Mouse (Mus musculus): ENCODE results near the gene Zdhhc22. TPM values are rescaled to one million over a fixed set of nuclear protein-coding genes. Genes with fewer than 3 reads are reported as not detected.
A peak's percentile ranks its signal among the peaks of the same experiment; 100 is the strongest.

Zdhhc22 gene
- total and polyA plus RNA-seq, 2 experiments from 2014 or later: not detected

GRCm38 (mm10) chr12:86995931-86996330 lies 5.7 kb upstream of the Zdhhc22 start:
- Histone ChIP-seq H3K36me3 (replicated peaks; ENCODE audit: control insufficient read depth, insufficient read depth, low read length) (no peaks in the 10 kb centered on the region), H3K4me3 (ENCODE audit: low read depth, low read length) (no peak overlapping the region), H3K4me1 (ENCODE audit: control insufficient read depth, insufficient read depth) (peaks cover 9% of the 10 kb centered on the region), H3K9me3 (replicated peaks; ENCODE audit: control insufficient read depth, low read length) (no peaks in the 10 kb centered on the region), H3K9ac (replicated peaks; ENCODE audit: low read depth, low read length) (no peak overlapping the region), H3K27ac (ENCODE audit: low read depth) (no peak overlapping the region), H3K27me3 (ENCODE audit: control insufficient read depth, insufficient read depth, low read length) (peaks cover 14% of the 10 kb centered on the region), H3K4me2 (ENCODE audit: low read depth, low read length) (no peak overlapping the region)
- DNase-seq (ENCODE audit: low spot score): no peak
- ATAC-seq (ENCODE audit: insufficient read depth, low read depth): no peak
- no peak for TF ChIP-seq CTCF (IDR thresholded peaks at IDR 0.05; ENCODE audit: low read depth)
- no peak for TF ChIP-seq EP300 (IDR thresholded peaks at IDR 0.05; ENCODE audit: low read depth)
- 65% methylated on average over 6 of the region's 6 CpGs for WGBS

- no peaks in the 10 kb centered on the region for H3K36me3 ChIP-seq (replicated peaks; ENCODE audit: control insufficient read depth, insufficient read depth, low read length)
- whole genome bisulfite sequencing: 53% methylated on average over 3 of the region's 3 CpGs
- DNase-seq (ENCODE audit: low spot score) (no peak), ATAC-seq (ENCODE audit: insufficient read depth, low read depth) (no peak)
- H3K9ac ChIP-seq (replicated peaks; ENCODE audit: low read depth, low read length): no peak overlapping the region
- H3K4me1 ChIP-seq (ENCODE audit: control insufficient read depth, insufficient read depth): peaks cover 2% of the 10 kb centered on the region
- no peak overlapping the region for H3K4me3 ChIP-seq (ENCODE audit: low read depth, low read length)
- peaks cover 26% of the 10 kb centered on the region for H3K27me3 ChIP-seq (ENCODE audit: control insufficient read depth, insufficient read depth, low read length)
- H3K9me3 ChIP-seq (replicated peaks; ENCODE audit: control insufficient read depth, low read length): no peaks in the 10 kb centered on the region
- TF ChIP-seq CTCF (IDR thresholded peaks at IDR 0.05; ENCODE audit: low read depth) (no peak), EP300 (IDR thresholded peaks at IDR 0.05; ENCODE audit: low read depth) (no peak)
- H3K27ac ChIP-seq (ENCODE audit: low read depth): no peak overlapping the region
- H3K4me2 ChIP-seq (ENCODE audit: low read depth, low read length): no peak overlapping the region
These were observed 4.5 kb upstream of the Zdhhc22 start for GRCm38 (mm10) chr12:86994776-86995175.

GRCm38 (mm10) chr12:86994166-86994565 lies 3.9 kb upstream of the Zdhhc22 start:
- no peak overlapping the region for H3K9ac ChIP-seq (replicated peaks; ENCODE audit: low read depth, low read length)
- H3K4me1 ChIP-seq (ENCODE audit: control insufficient read depth, insufficient read depth): no peaks in the 10 kb centered on the region
- no peaks in the 10 kb centered on the region for H3K36me3 ChIP-seq (replicated peaks; ENCODE audit: control insufficient read depth, insufficient read depth, low read length)
- H3K9me3 ChIP-seq (replicated peaks; ENCODE audit: control insufficient read depth, low read length): no peaks in the 10 kb centered on the region
- H3K4me3 ChIP-seq (ENCODE audit: low read depth, low read length): no peak overlapping the region
- H3K27ac ChIP-seq (ENCODE audit: low read depth): no peak overlapping the region
- 32% methylated on average over 4 of the region's 4 CpGs for WGBS
- peaks cover 32% of the 10 kb centered on the region for H3K27me3 ChIP-seq (ENCODE audit: control insufficient read depth, insufficient read depth, low read length)
- ATAC-seq (ENCODE audit: insufficient read depth, low read depth): peak; percentile 35; the same call in 1 of the 2 replicates
- no peak for DNase-seq (ENCODE audit: low spot score)
- TF ChIP-seq EP300 (IDR thresholded peaks at IDR 0.05; ENCODE audit: low read depth) (no peak), CTCF (IDR thresholded peaks at IDR 0.05; ENCODE audit: low read depth) (no peak)
- H3K4me2 ChIP-seq (ENCODE audit: low read depth, low read length): no peak overlapping the region

- 49% methylated on average over 2 of the region's 2 CpGs for WGBS
- no peak overlapping the region for H3K4me3 ChIP-seq (ENCODE audit: low read depth, low read length)
- no peaks in the 10 kb centered on the region for H3K4me1 ChIP-seq (ENCODE audit: control insufficient read depth, insufficient read depth)
- H3K36me3 ChIP-seq (replicated peaks; ENCODE audit: control insufficient read depth, insufficient read depth, low read length): no peaks in the 10 kb centered on the region
- no peaks in the 10 kb centered on the region for H3K9me3 ChIP-seq (replicated peaks; ENCODE audit: control insufficient read depth, low read length)
- no peak overlapping the region for H3K9ac ChIP-seq (replicated peaks; ENCODE audit: low read depth, low read length)
- ATAC-seq (ENCODE audit: insufficient read depth, low read depth): no peak
- no peak overlapping the region for H3K27ac ChIP-seq (ENCODE audit: low read depth)
- H3K4me2 ChIP-seq (ENCODE audit: low read depth, low read length): no peak overlapping the region
- H3K27me3 ChIP-seq (ENCODE audit: control insufficient read depth, insufficient read depth, low read length): peaks cover 66% of the 10 kb centered on the region
- no peak for DNase-seq (ENCODE audit: low spot score)
- TF ChIP-seq EP300 (IDR thresholded peaks at IDR 0.05; ENCODE audit: low read depth) (no peak), CTCF (IDR thresholded peaks at IDR 0.05; ENCODE audit: low read depth) (no peak)
These were observed 503 bp upstream of the Zdhhc22 start for GRCm38 (mm10) chr12:86990755-86991110.

- H3K9me3 ChIP-seq (replicated peaks; ENCODE audit: control insufficient read depth, low read length): no peaks in the 10 kb centered on the region
- H3K4me3 ChIP-seq (ENCODE audit: low read depth, low read length): 0 out of 2 replicates have a peak overlapping the region, but pooled peaks have one; percentile 25
- no peak overlapping the region for H3K9ac ChIP-seq (replicated peaks; ENCODE audit: low read depth, low read length)
These were observed 852 bp downstream of the Zdhhc22 start for GRCm38 (mm10) chr12:86989378-86989777.

GRCm38 (mm10) chr12:86988227-86988626 lies 2.0 kb downstream of the Zdhhc22 start:
- Histone ChIP-seq H3K4me3 (ENCODE audit: low read depth, low read length) (no peak overlapping the region), H3K36me3 (replicated peaks; ENCODE audit: control insufficient read depth, insufficient read depth, low read length) (no peaks in the 10 kb centered on the region), H3K4me1 (ENCODE audit: control insufficient read depth, insufficient read depth) (no peaks in the 10 kb centered on the region), H3K27ac (ENCODE audit: low read depth) (no peak overlapping the region), H3K4me2 (ENCODE audit: low read depth, low read length) (no peak overlapping the region), H3K9me3 (replicated peaks; ENCODE audit: control insufficient read depth, low read length) (no peaks in the 10 kb centered on the region), H3K9ac (replicated peaks; ENCODE audit: low read depth, low read length) (no peak overlapping the region), H3K27me3 (ENCODE audit: control insufficient read depth, insufficient read depth, low read length) (peaks cover 88% of the 10 kb centered on the region)
- TF ChIP-seq CTCF (IDR thresholded peaks at IDR 0.05; ENCODE audit: low read depth) (no peak), EP300 (IDR thresholded peaks at IDR 0.05; ENCODE audit: low read depth) (no peak)
- ATAC-seq (ENCODE audit: insufficient read depth, low read depth) (no peak), DNase-seq (ENCODE audit: low spot score) (no peak)
- 35% methylated on average over 16 of the region's 16 CpGs for WGBS

More at GRCm38 (mm10) chr12:86989378-86989777, 852 bp downstream of the Zdhhc22 start:
- peaks cover 78% of the 10 kb centered on the region for H3K27me3 ChIP-seq (ENCODE audit: control insufficient read depth, insufficient read depth, low read length)
- no peaks in the 10 kb centered on the region for H3K36me3 ChIP-seq (replicated peaks; ENCODE audit: control insufficient read depth, insufficient read depth, low read length)
- DNase-seq (ENCODE audit: low spot score): no peak
- H3K4me2 ChIP-seq (ENCODE audit: low read depth, low read length): no peak overlapping the region
- TF ChIP-seq EP300 (IDR thresholded peaks at IDR 0.05; ENCODE audit: low read depth) (no peak), CTCF (IDR thresholded peaks at IDR 0.05; ENCODE audit: low read depth) (no peak)
- no peak for ATAC-seq (ENCODE audit: insufficient read depth, low read depth)
- WGBS: 10% methylated on average over 15 of the region's 15 CpGs
- H3K4me1 ChIP-seq (ENCODE audit: control insufficient read depth, insufficient read depth): no peaks in the 10 kb centered on the region
- H3K27ac ChIP-seq (ENCODE audit: low read depth): no peak overlapping the region

Data from heart, postnatal 0 days (tissue).